Mouse (Mus musculus) ES-E14 (cell line): ENCODE results near the gene Map3k14.

Experiments
- CHD2 ChIP-seq: IDR thresholded peaks from 2 replicates; pipeline ENCODE4 v1.6.1; 2014; ENCODE audit warnings: mild to moderate bottlenecking, low read depth, low read length, inconsistent platforms
- HCFC1 ChIP-seq: IDR thresholded peaks from 2 replicates; pipeline ENCODE4 v1.6.1; 2012; ENCODE audit warnings: low read length, inconsistent platforms, borderline replicate concordance; ENCODE audit not compliant: insufficient read depth
- MAFK ChIP-seq: IDR thresholded peaks from 2 replicates; pipeline ENCODE4 v1.6.1; 2014; ENCODE audit warnings: mild to moderate bottlenecking, low read depth, low read length, inconsistent platforms; ENCODE audit not compliant: insufficient read depth
- ZNF384 ChIP-seq: IDR thresholded peaks from 2 replicates; pipeline ENCODE4 v1.6.1; 2012; ENCODE audit warnings: low read depth, low read length, inconsistent platforms

- TF ChIP-seq ZNF384 (no peak), CHD2 (no peak), HCFC1 (no peak), MAFK (no peak)
Measured at GRCm38 (mm10) chr11:103285276-103285675, 18.0 kb upstream of the Map3k14 start.
